Mouse (Mus musculus) spleen, adult 2 months (tissue): ENCODE data around the gene Lbhd1. TPM values are rescaled to one million over a fixed set of nuclear protein-coding genes. Genes with fewer than 3 reads are reported as not detected.

ENCODE experiments used
- DNase-seq, 2 experiments: peaks; one replicate each; pipeline versions ENCODE4 v3.0.0 to v3.0.0-alpha.2; 2012 to 2021; ENCODE audit warnings: low spot score in 2 of 2, low read depth in 1 of 2
- H3K27ac ChIP-seq: fragments of 200-500 bp; 2 replicates; pipeline ENCODE4 v1.5.1; 2012; ENCODE audit warnings: low read length, inconsistent platforms; ENCODE audit not compliant: insufficient read depth
- H3K27me3 ChIP-seq: fragments of 200-500 bp; 2 replicates; pipeline ENCODE4 v1.6.1; 2012; ENCODE audit warnings: mild to moderate bottlenecking, moderate library complexity, low read length, inconsistent platforms; ENCODE audit not compliant: control insufficient read depth, insufficient read depth
- H3K36me3 ChIP-seq: fragments of 200-500 bp; 2 replicates; pipeline ENCODE4 v1.6.1; 2012; ENCODE audit warnings: mild to moderate bottlenecking, low read length, inconsistent platforms; ENCODE audit not compliant: control insufficient read depth, insufficient read depth
- H3K4me1 ChIP-seq: fragments of 200-500 bp; 2 replicates; pipeline ENCODE4 v1.6.1; 2011; ENCODE audit warnings: inconsistent platforms; ENCODE audit not compliant: control insufficient read depth, insufficient read depth, insufficient read length
- H3K4me3 ChIP-seq: fragments of 200-500 bp; 2 replicates; pipeline ENCODE4 v1.5.1; 2011; ENCODE audit warnings: mild to moderate bottlenecking, inconsistent platforms; ENCODE audit not compliant: insufficient read depth, insufficient read length; ENCODE audit errors: extremely low read depth
- CTCF ChIP-seq: fragments of 200-500 bp; IDR thresholded peaks from 2 replicates; pipeline ENCODE4 v1.5.1; 2011; ENCODE audit warnings: mild to moderate bottlenecking, inconsistent platforms; ENCODE audit not compliant: insufficient read depth, insufficient read length, insufficient replicate concordance; ENCODE audit errors: extremely low read depth
- POLR2A ChIP-seq: fragments of 200-500 bp; IDR thresholded peaks from 2 replicates; pipeline ENCODE4 v1.6.1; 2011; ENCODE audit warnings: low read depth, low read length, inconsistent platforms
- WGBS: fragments of 180-500 bp; shearing (Covaris S2); methylation state at CpG from one replicate; pipeline ENCODE4 v1.1.7; 2018; 5-methylcytosine and 5-hydroxymethylcytosine counted together
- polyA plus RNA-seq: library from polyadenylated mRNA; depleted of rRNA; stranded (reverse); fragments of >200 nt; gene quantifications from 2 replicates; pipeline ENCODE4 v1.2.3, GENCODE M21; 2012

Gene Lbhd1
- polyA plus RNA-seq, 1 experiment, result 1.4 TPM

DNA sequence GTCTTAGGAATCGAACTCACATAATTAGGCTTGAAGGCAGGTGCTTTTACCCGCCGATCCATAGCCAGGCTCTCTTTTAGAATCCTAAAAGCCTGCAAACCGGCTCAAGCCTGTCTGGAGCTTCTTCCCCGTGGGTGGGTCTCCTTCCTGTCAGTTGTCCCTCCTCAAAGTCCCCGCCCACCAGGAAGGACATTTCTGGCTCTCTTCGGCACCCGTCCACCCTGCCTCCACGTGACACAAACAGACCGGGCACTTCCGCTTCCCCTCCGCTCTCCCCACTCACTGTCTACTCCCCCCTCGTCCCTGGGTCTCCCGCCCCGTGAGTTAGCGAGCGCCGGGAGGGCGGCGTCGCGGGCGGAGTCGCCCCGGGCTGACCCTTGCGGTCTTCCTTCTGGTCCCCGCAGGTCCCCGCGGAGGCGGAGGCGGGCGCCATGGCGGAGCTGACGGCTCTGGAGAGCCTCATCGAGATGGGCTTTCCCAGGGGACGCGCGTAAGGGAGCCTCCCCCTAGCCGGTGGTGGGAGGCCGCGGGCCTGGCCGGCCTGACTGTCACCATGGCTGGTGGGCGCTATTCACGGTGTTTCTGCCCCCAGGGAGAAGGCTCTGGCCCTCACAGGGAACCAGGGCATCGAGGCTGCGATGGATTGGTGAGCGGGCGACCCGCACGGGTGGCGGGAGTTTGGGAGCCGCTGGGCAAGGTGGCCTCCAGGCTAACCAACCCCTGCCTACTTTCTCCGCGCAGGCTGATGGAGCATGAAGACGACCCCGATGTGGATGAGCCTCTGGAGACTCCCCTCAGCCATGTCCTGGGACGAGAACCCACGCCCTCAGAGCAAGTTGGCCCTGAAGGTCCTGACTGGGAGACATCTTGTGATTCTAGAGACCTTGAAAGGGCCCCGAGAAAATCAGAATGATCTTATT, 12.0 kb upstream of the Lbhd1 start, which contains the start of gene Ubxn1:
TSS of gene Ubxn1 (plus strand) at position 230 of the 920 bp plus-strand sequence.
- Histone ChIP-seq H3K4me1 (peaks cover 3% of the 10 kb centered on the region; the same call in 1 of the 2 replicates), H3K4me3 (peak within 1 kb of the TSS; percentile 78), H3K27ac (peak within 1 kb of the TSS; percentile 73), H3K27me3 (no peaks in the 10 kb centered on the region), H3K36me3 (peaks cover 17% of the 10 kb centered on the region)
- peak; percentile 87 to 96 for DNase-seq
- 1% methylated on average over 57 of the region's 59 CpGs for WGBS
- TF ChIP-seq POLR2A (no peak; the same call in none of the 2 replicates), CTCF (no peak)

DNA sequence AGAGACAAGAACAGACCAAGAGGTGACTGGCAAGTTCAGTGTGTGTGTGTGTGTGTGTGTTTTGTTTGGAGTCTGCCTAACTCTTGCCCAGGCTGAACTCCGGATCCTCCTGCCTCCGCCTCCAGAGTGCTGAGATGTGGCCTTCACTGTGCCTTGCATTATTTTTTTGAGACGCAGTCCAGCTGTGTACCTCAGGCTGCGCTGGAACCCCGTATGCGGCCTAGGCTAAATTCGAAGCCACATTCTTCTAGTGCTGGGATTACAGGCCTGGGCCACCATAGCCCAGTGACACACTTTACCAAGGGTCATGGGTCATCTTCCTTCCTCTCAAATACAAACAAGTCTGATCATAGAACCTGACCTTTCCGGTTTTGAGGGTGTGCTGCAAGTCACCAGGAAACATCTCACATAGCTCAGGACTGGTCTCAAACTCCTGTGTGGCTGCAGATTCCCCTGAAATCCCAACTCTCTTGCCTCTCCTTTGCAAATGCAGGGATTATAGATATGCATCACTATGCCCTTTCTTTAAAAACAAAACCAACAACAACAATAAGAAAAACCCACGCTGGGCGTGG, 11.2 kb upstream of the Lbhd1 start:
- DNase-seq, result no peak
- H3K4me3 ChIP-seq, result peak overlapping the region; percentile 78
- no peak for TF ChIP-seq CTCF
- no peak for TF ChIP-seq POLR2A
- H3K27me3 ChIP-seq, result no peaks in the 10 kb centered on the region
- H3K4me1 ChIP-seq, result peaks cover 3% of the 10 kb centered on the region; the same call in 1 of the 2 replicates
- no peak overlapping the region for H3K27ac ChIP-seq
- peaks cover 17% of the 10 kb centered on the region for H3K36me3 ChIP-seq
- WGBS, result 72% methylated on average over 10 of the region's 10 CpGs

DNA sequence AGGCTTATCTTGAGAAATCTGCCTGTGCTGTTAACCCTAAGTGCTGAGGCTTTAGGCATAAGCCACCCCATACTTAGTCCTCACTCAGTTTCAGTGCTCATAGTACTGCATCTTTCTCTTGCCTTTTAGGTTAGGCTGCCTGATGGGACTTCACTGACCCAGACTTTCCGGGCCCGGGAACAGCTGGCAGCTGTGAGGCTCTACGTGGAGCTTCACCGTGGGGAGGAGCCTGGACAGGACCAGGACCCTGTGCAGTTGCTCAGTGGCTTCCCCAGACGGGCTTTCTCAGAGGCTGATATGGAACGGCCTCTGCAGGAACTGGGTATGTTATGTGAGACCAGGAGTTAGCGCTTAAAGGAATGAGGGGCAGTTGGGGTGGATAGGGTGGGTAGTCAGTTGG, 8.5 kb upstream of the Lbhd1 start:
- DNase-seq, result no peak
- H3K4me1 ChIP-seq, result peaks cover 3% of the 10 kb centered on the region; the same call in 1 of the 2 replicates
- no peak overlapping the region for H3K27ac ChIP-seq
- H3K27me3 ChIP-seq, result no peaks in the 10 kb centered on the region
- H3K36me3 ChIP-seq, result peaks cover 18% of the 10 kb centered on the region
- H3K4me3 ChIP-seq, result no peak overlapping the region
- no peak for TF ChIP-seq POLR2A
- no peak for TF ChIP-seq CTCF
- WGBS, result 92% methylated on average over 7 of the region's 7 CpGs

DNA sequence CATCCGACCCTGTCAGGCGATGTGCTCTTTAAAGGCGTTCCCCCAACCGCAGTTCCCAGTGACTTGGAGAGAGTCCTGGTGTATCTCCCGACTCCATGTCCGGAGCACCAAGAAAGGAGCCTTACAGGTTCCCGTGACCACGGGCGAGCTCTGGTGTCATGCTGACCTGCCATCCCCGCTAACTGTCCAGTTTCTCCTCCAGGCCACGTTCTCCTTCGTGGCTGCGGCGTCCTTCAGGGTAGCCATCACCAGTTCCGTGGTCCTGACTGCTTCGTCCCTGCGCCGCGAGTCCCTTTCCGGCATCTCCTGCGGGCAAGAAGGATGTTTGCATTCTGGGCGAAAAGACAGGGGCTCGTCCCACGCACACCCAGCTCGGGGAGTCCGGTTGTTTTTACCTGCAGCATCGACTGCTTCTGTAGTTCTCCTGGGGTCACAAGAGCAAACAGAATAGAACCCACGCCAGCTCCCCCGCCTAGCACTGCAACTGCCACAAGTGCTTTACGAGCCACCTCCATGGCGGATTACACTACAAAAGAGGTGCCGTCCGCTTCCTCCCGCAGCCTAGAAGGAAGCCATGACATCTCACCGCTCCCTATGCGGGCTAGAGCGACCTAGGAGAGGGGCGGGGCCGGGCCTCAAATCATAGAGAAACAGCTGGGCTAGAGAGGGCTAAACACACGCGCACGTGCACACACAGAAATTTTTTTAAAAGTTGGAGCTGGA, 3.1 kb upstream of the Lbhd1 start, which contains the start of gene Uqcc3:
TSS of gene Uqcc3 (minus strand) at position 613 of the 723 bp plus-strand sequence.
- peak; percentile 85 for TF ChIP-seq POLR2A
- TF ChIP-seq CTCF, result no peak
- H3K27ac ChIP-seq, result peak within 1 kb of the TSS; percentile 69
- DNase-seq, result peak; percentile 81 to 87
- H3K4me1 ChIP-seq, result no peaks in the 10 kb centered on the region; the same call in 1 of the 2 replicates
- H3K27me3 ChIP-seq, result no peaks in the 10 kb centered on the region
- peak within 1 kb of the TSS; percentile 89 for H3K4me3 ChIP-seq
- WGBS, result under 1% methylated on average over 42 of the region's 42 CpGs
- peaks cover 2% of the 10 kb centered on the region; the same call in 1 of the 2 replicates for H3K36me3 ChIP-seq

DNA sequence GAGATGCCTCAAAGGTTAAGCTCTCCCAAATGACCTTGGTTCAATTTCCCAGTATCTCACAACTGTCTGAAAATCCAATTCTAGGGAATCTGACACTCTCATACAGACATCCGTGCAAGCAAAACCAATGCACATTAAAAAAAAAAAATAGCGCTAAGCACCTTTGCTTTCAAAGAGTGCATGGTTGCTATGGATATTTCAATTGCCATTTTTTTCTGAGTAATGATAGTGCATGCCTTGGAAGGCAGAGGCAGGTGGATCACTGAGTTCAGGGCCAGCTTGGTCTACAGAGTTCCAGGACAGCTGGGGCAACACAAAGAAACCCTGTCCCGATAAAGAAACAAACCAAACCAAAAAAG, 2.5 kb upstream of the Lbhd1 start:
- Histone ChIP-seq H3K36me3 (peaks cover 1% of the 10 kb centered on the region; the same call in 1 of the 2 replicates), H3K27ac (no peak overlapping the region), H3K4me1 (no peaks in the 10 kb centered on the region; the same call in 1 of the 2 replicates), H3K4me3 (peak overlapping the region; percentile 89), H3K27me3 (no peaks in the 10 kb centered on the region)
- TF ChIP-seq CTCF, result no peak
- no peak for TF ChIP-seq POLR2A
- DNase-seq, result no peak
- WGBS, result 2% methylated on average over 3 of the region's 3 CpGs

DNA sequence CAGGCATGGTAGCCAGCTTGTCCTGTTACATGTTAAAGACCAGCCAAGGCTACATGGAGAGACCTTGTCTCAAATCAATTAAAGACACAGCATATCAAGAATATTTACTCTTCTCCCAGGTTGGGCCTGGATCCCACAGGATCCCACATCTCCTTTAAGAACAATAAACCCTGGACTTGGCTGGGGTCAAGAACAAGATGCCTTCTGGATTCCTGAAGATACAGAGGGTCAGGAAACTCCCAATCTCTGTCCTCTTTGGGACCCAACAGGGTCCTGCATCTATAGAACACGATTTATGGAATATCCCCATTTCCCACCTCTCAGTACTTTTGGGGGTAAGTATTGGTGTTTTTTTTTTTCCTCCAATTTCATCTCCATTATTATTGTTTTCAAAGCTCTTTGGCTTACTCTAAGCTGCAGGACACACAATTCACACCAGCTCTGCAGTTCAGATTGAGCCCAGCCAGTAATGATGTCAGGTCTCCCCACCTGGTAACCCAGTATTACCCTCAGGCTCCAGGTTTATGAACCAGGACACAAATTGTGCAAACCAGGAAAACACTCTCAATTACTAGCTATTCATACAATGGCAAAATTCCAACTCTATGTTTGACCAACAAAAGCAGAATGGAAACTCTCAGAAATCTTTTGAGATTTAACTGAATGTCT, 3.5 kb downstream of the Lbhd1 start:
- H3K4me1 ChIP-seq, result 0 out of 2 replicates have a peak, but pooled peaks cover 5% of the 10 kb centered on the region
- WGBS, result 73% methylated on average over 1 of the region's 1 CpGs
- H3K27ac ChIP-seq, result no peak overlapping the region
- TF ChIP-seq CTCF (no peak), POLR2A (no peak)
- no peaks in the 10 kb centered on the region for H3K27me3 ChIP-seq
- H3K36me3 ChIP-seq, result peaks cover 6% of the 10 kb centered on the region
- no peak for DNase-seq
- H3K4me3 ChIP-seq, result no peak overlapping the region
